ENCODE assay signal across 18 mouse cellular contexts in the genomic region with DNA sequence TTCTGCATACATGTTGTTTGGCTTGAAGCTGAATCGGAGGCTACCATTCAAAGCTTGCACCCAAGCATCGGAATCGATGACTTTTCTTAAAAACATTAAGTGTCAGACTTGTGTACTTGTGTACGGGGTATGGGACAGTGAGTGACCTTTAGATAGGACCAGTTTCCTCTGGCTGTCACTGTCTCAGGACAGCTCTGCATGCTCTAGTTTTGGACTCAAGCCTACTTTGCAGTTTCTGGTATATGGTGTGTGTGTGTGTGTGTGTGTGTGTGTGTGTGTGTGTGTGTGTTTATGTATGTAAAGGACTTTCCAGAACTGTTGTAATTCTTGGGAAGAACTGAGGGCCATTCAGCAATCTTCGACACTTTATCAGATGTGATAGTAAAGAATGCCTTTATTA. TPM values are rescaled to one million over a fixed set of nuclear protein-coding genes. Genes with fewer than 3 reads are reported as not detected.
DNase-seq lines count a peak whose midpoint lies in the region; ATAC-seq lines count a peak whose summit lies in the region.
"Had no signal": no experiment of that assay in that cellular context is flagged by ENCODE, and none has a peak within 500 bp of the region (broad histone marks: within the 10 kb centered on the region; RNA-seq: fewer than 3 reads in every experiment).

No protein-coding gene starts in this region.

- DNase-seq in kidney, adult 8-10 months, result no peak
- DNase-seq in embryonic facial prominence, embryonic 10.5 days (ENCODE audit: low spot score), result no peak
- DNase-seq in embryonic facial prominence, embryonic 11.5 days (ENCODE audit: low spot score), result no peak
- no peak for DNase-seq in limb, embryonic 10.5 days (ENCODE audit: low spot score)
- DNase-seq in B cell, adult 2 months, result no peak
- DNase-seq in thymus, adult 18-20 months, result no peak
- DNase-seq: cerebellum, adult 8-10 months had no signal

- H3K27ac ChIP-seq in kidney, embryonic 15.5 days, result peak overlapping the region; percentile 95
- peak overlapping the region; percentile 82; the same call in 1 of the 2 replicates for H3K27ac ChIP-seq in embryonic facial prominence, embryonic 10.5 days (replicated peaks)
- 0 out of 2 replicates have a peak overlapping the region, but pooled peaks have one; percentile 74 for H3K27ac ChIP-seq in embryonic facial prominence, embryonic 11.5 days (replicated peaks; ENCODE audit: low read depth, low read length)
- peak overlapping the region; percentile 84; the same call in 1 of the 2 replicates for H3K27ac ChIP-seq in limb, embryonic 10.5 days
- H3K27ac ChIP-seq: liver, embryonic 12.5 days; neural tube, embryonic 12.5 days had no signal

- no peak overlapping the region for H3K9ac ChIP-seq in kidney, embryonic 15.5 days
- no peak overlapping the region for H3K9ac ChIP-seq in embryonic facial prominence, embryonic 11.5 days (replicated peaks; ENCODE audit: low read length)
- H3K9ac ChIP-seq: forebrain, embryonic 15.5 days; liver, embryonic 12.5 days; neural tube, embryonic 12.5 days had no signal

- peaks cover 2% of the 10 kb centered on the region; the same call in 1 of the 2 replicates for H3K9me3 ChIP-seq in kidney, embryonic 15.5 days (replicated peaks)
- H3K9me3 ChIP-seq in embryonic facial prominence, embryonic 10.5 days, result peaks cover 7% of the 10 kb centered on the region; the same call in 1 of the 2 replicates
- no peaks in the 10 kb centered on the region for H3K9me3 ChIP-seq in embryonic facial prominence, embryonic 11.5 days (replicated peaks; ENCODE audit: control insufficient read depth, low read length)
- no peaks in the 10 kb centered on the region for H3K9me3 ChIP-seq in limb, embryonic 10.5 days (replicated peaks)
- H3K9me3 ChIP-seq: forebrain, embryonic 15.5 days; liver, embryonic 12.5 days had no signal

- no peaks in the 10 kb centered on the region for H3K36me3 ChIP-seq in kidney, embryonic 15.5 days
- no peaks in the 10 kb centered on the region for H3K36me3 ChIP-seq in embryonic facial prominence, embryonic 10.5 days (replicated peaks)
- H3K36me3 ChIP-seq in embryonic facial prominence, embryonic 11.5 days (replicated peaks; ENCODE audit: control insufficient read depth, insufficient read depth, low read depth, low read length), result no peaks in the 10 kb centered on the region
- H3K36me3 ChIP-seq in limb, embryonic 10.5 days, result no peaks in the 10 kb centered on the region
- H3K36me3 ChIP-seq: forebrain, embryonic 15.5 days; G1E; liver, embryonic 12.5 days; neural tube, embryonic 12.5 days had no signal

- WGBS in kidney, embryonic 15.5 days, result 55% methylated on average over 5 of the region's 5 CpGs
- WGBS in embryonic facial prominence, embryonic 10.5 days, result 95% methylated on average over 5 of the region's 5 CpGs
- WGBS in embryonic facial prominence, embryonic 11.5 days, result 92% methylated on average over 5 of the region's 5 CpGs
- 90% methylated on average over 5 of the region's 5 CpGs for WGBS in limb, embryonic 10.5 days

- no peaks in the 10 kb centered on the region for H3K27me3 ChIP-seq in kidney, embryonic 15.5 days
- H3K27me3 ChIP-seq in embryonic facial prominence, embryonic 10.5 days (replicated peaks; ENCODE audit: low read depth, poor library complexity, severe bottlenecking), result no peaks in the 10 kb centered on the region
- H3K27me3 ChIP-seq in embryonic facial prominence, embryonic 11.5 days (ENCODE audit: control insufficient read depth, insufficient read depth, low read length), result no peaks in the 10 kb centered on the region
- H3K27me3 ChIP-seq in limb, embryonic 10.5 days (ENCODE audit: low read depth, poor library complexity, severe bottlenecking), result no peaks in the 10 kb centered on the region
- H3K27me3 ChIP-seq: forebrain, embryonic 15.5 days; liver, embryonic 12.5 days; neural tube, embryonic 12.5 days had no signal

- ATAC-seq in kidney, embryonic 15.5 days (replicated peaks; ENCODE audit: low FRiP score), result no peak
- no peak for ATAC-seq in embryonic facial prominence, embryonic 11.5 days (replicated peaks; ENCODE audit: insufficient number of reproducible peaks, low FRiP score, low TSS enrichment, low read depth)
- no peak for ATAC-seq in erythroid progenitor cell, adult 5-6 weeks (replicated peaks; ENCODE audit: low FRiP score, poor library complexity, severe bottlenecking)
- ATAC-seq: CD4-positive, CD25-positive, alpha-beta regulatory T cell, adult 4 months; hindbrain, embryonic 16.5 days; liver, embryonic 12.5 days had no signal

- no peak overlapping the region for H3K4me2 ChIP-seq in kidney, embryonic 15.5 days
- H3K4me2 ChIP-seq in embryonic facial prominence, embryonic 11.5 days (ENCODE audit: low read depth, low read length), result no peak overlapping the region
- H3K4me2 ChIP-seq: forebrain, embryonic 15.5 days; liver, embryonic 12.5 days had no signal

- H3K4me1 ChIP-seq in kidney, embryonic 15.5 days, result peaks cover 41% of the 10 kb centered on the region
- peaks cover 40% of the 10 kb centered on the region for H3K4me1 ChIP-seq in embryonic facial prominence, embryonic 10.5 days
- H3K4me1 ChIP-seq in embryonic facial prominence, embryonic 11.5 days (ENCODE audit: control insufficient read depth, insufficient read depth, low read length), result peaks cover 2% of the 10 kb centered on the region; the same call in 1 of the 2 replicates
- peaks cover 31% of the 10 kb centered on the region for H3K4me1 ChIP-seq in limb, embryonic 10.5 days
- H3K4me1 ChIP-seq: liver, embryonic 12.5 days had no signal

- no peak overlapping the region for H3K4me3 ChIP-seq in kidney, embryonic 15.5 days (replicated peaks)
- no peak overlapping the region for H3K4me3 ChIP-seq in embryonic facial prominence, embryonic 10.5 days
- no peak overlapping the region for H3K4me3 ChIP-seq in embryonic facial prominence, embryonic 11.5 days (ENCODE audit: low read depth, low read length)
- H3K4me3 ChIP-seq in limb, embryonic 10.5 days, result no peak overlapping the region
- H3K4me3 ChIP-seq: erythroblast, embryonic 14.5 days; forebrain, embryonic 15.5 days; heart, adult 2 months; liver, embryonic 12.5 days; neural tube, embryonic 12.5 days had no signal

RNA-seq across cellular contexts. Expression of gene Gas1, which starts 48.1 kb away (rescaled TPM):
- 94.2 and 102 TPM in 2 replicates for polyA plus RNA-seq in kidney, embryonic 15.5 days (2015; fragmentation: Nextera tagmentation; extraction: Ambion mirVana)
- 77.9 and 78.3 TPM in 2 replicates for polyA plus RNA-seq in embryonic facial prominence, embryonic 10.5 days (2016; fragmentation: Nextera tagmentation; extraction: Ambion mirVana)
- polyA plus RNA-seq in embryonic facial prominence, embryonic 11.5 days (2014; fragmentation: Nextera tagmentation; extraction: Ambion mirVana), result 151 and 157 TPM in 2 replicates
- polyA plus RNA-seq in limb, embryonic 10.5 days (2016; fragmentation: Nextera tagmentation; extraction: Ambion mirVana), result 143 and 161 TPM in 2 replicates
- not detected in 2 replicates for total RNA-seq in erythroid progenitor cell, adult 5-6 weeks (2015; ENCODE audit: low replicate concordance)
- total RNA-seq in erythroid progenitor cell, adult 5-6 weeks (2017; ENCODE audit: low replicate concordance), result 0.51 TPM in 1 of 2 replicates, not detected in the other
- total RNA-seq: common myeloid progenitor, adult 5-6 weeks; G1E had no signal
- polyA plus RNA-seq: CD4-positive, CD25-positive, alpha-beta regulatory T cell, adult 4 months; erythroblast, embryonic 14.5 days; G1E had no signal
